Mouse (Mus musculus) inflammation-experienced regulatory T-cells, adult 6 months (primary cell): ENCODE measurements around the gene Gm10842. TPM values are rescaled to one million over a fixed set of nuclear protein-coding genes. Genes with fewer than 3 reads are reported as not detected.
"Not testable (repeated sequence)": the region's sequence is repeated elsewhere in the genome, so short reads cannot be mapped to it uniquely, and the experiment has no call there.

Source experiments
- ATAC-seq: one replicate; pipeline ENCODE4 v1.8.0; 2017
- polyA plus RNA-seq, 3 experiments: library from polyadenylated mRNA; unstranded; fragments of 100-300 nt; shearing (Covaris generic); gene quantifications; one replicate each; pipeline ENCODE4 v1.2.1; 2017

The Gm10842 gene
- not detected for polyA plus RNA-seq

GRCm38 (mm10) chr11:105146593-105146992 lies at the start of gene Gm10842:
Gm10842 (plus strand) TSS chr11:105146893.
- no peak for ATAC-seq

DNA sequence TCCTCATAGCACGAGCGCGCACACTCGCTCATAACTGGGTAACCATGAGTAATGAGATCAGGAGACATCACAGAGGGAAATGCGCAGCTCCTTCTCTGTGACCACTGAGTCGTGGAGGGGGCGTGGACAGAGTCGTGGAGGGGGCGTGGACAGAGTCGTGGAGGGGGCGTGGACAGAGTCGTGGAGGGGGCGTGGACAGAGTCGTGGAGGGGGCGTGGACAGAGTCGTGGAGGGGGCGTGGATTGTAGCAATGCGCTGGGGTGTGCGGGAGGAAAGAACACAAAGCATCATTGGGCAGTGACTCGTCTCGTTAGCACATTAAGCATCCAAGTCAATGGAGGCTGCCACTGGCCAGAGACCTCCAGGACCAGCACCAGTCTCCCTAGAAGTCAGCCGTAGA lies 34.2 kb upstream of the Gm10842 start:
- ATAC-seq, result not testable (repeated sequence)

DNA sequence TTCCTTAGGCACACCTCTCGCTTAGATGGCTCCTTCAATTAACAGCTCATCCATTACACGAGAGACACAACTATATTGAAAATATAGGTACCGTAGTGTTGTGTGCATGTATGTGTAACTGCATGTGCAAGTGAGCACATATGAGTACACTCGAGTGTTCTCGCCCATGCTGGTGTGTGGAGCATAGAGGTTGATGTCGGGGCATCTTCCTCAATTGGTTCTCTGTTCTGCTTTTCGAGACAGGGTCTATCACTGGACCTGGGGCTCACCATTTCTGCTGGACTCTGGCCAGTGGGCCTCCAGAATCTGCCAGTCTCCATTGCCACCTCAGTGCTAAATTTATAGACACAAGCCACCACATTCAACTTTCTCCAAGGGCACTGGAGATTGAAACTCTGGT lies 28.9 kb upstream of the Gm10842 start:
- ATAC-seq, result no peak

- no peak for ATAC-seq
These were observed 26.1 kb upstream of the Gm10842 start for GRCm38 (mm10) chr11:105120551-105121061.

- not testable (repeated sequence) for ATAC-seq
These were observed 24.9 kb upstream of the Gm10842 start for GRCm38 (mm10) chr11:105121792-105122191.

DNA sequence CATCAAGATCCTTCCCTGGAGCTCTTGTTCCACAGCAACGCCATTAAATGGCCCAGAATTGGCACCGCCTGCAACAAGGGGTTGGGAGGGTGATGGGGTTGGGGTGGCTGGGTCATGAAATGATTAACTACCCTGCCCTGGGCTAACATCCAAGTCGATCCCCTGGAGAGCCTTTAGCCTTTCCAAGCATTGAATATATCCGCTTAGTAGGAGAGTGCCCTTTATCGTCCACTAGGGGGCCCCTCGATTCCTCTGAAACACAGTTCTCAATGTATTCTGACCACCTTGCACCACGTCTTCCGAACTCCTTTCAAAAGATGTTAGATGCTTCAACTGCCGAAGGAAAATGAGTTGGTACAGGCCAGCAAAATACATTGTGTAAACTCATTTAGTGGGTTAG lies 22.7 kb upstream of the Gm10842 start:
- ATAC-seq, result no peak

DNA sequence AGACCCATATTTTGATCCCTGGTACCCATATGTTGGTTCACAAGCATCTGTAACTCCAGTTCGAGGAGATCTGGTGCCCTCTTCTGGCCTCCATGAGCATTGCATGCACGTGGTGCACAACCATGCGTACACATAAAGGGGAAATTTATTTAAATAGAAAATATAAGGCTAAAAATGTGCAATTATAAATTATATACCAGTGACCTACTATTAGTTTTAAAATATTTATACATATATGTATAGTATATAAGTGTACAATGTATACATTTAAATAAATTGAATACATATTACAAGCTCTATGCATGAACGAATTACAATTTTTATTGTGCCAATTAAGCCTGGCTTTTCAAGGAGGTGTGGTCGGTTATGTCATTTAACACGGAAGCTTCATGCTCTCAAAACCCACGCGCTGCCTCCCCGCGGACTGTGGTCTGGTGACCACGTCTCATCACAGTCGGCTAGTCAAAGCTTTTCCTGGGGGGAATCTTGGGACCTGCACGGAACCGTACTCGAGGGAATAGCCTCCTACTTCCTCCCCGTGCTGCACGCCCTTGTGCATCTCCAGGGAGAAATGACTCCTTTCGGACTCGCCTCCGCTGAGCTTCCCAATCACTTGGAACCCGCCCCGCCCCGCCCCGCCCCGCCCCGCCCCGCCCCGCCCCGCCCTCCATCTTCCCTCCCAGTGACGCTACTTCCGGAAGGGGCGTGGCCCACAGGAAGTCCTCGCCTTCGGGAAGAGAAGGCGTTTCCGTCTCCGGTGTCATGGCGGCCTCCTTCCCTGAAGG lies 20.8 kb upstream of the Gm10842 start, which contains the start of gene Mettl2:
TSS of gene Mettl2 (plus strand) at position 691 of the 785 bp plus-strand sequence.
- peak; percentile 86 for ATAC-seq

GRCm38 (mm10) chr11:105126520-105127029 lies 20.1 kb upstream of the Gm10842 start:
- ATAC-seq, result peak; percentile 20

GRCm38 (mm10) chr11:105135692-105136091 lies 11.0 kb upstream of the Gm10842 start:
- no peak for ATAC-seq

- ATAC-seq, result not testable (repeated sequence)
These were observed 9.4 kb upstream of the Gm10842 start for GRCm38 (mm10) chr11:105137255-105137654.

GRCm38 (mm10) chr11:105140512-105140911 lies 6.2 kb upstream of the Gm10842 start:
- ATAC-seq, result not testable (repeated sequence)

DNA sequence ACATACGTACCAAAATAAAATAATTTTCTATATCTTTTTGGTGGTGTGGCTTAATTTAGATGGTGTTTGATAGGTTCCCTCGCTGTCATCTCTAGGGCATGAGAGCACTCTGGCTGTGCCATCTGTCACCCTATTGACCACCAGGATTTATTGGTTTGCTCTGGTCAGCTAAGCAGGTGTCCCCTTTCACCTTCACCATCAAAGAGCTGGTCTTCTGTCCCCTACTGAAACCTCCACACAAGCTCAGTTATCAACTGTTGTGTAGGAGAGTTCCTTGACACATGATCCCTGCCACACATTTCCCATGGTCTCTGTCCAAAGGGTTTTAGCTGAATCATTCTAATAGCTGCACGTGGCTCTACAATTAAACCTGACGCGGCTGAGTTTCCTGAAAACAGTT lies 5.6 kb upstream of the Gm10842 start:
- no peak for ATAC-seq

DNA sequence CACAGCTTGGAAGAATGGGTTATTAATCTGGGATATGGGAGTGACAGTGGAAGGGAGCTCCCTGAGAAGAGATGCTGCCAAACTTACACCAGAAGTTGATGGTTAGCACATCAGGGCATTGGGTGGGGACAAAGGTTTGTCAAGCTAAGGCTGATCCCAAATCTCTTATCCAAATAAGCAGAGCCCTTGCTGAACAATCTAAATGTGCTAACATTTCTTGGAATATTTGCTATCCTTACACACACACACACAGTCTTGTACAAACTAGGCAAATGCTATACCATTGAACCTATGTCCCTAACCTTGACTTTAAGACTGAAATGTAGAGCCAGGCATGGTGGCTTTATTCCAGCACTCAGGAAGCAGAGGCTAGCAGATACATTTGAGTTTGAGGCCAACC lies 3.1 kb upstream of the Gm10842 start:
- ATAC-seq, result no peak

- ATAC-seq, result no peak
These were observed 2.6 kb upstream of the Gm10842 start for GRCm38 (mm10) chr11:105144084-105144483.

DNA sequence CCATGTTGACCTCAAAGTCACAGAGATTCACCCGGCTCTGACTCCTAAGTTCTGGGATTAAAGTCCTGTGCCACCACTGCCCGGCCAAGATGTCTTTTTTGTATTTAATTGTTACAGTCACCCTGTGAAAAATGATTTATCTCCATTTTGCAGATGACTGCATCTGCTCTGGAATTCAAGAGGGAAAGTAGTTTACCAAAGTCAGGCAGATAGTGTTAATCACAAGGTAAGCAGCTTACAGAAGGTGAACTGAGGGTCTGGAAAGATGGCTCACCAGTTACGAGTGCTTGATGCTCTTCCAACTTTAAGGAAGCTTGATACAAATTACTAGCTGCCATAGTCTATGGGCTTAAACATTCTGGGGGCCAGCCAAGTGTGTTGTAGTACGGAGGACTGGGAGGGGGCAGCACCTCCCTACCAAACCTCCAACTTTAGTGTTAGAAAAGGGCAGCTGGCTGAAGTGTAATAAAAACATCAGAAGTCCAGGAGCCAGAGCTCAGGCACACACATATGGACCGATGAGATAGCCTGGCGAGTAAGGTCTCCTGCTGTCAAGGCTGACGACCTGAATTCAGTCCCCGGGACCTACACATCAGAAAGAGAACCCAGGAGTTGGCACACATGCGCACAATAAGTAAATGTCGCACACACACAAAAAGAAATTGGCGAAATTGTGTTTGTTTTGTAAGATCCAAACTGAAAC lies 2.0 kb upstream of the Gm10842 start:
- ATAC-seq, result no peak

GRCm38 (mm10) chr11:105145211-105145610 lies 1.5 kb upstream of the Gm10842 start:
- ATAC-seq, result no peak

DNA sequence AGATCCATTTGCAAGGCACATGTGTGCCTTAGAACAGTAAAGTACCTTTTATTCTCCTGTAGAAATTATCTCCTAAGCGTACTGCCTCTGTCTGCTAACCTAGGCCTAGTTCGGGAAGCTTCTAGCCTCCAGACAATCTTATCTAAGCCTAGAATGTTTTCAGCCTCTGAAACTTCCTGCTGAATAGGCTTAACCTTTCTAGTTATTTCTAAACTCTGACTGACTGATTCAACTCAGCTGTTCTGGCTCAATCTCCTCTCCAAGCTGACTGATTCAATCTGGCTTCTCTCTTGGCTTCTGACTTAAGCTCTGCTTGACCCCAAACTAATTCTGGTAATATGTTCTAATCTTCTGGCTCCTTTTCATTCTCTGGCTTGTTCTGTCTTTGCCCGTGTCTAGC lies 2.7 kb downstream of the Gm10842 start:
- no peak for ATAC-seq

DNA sequence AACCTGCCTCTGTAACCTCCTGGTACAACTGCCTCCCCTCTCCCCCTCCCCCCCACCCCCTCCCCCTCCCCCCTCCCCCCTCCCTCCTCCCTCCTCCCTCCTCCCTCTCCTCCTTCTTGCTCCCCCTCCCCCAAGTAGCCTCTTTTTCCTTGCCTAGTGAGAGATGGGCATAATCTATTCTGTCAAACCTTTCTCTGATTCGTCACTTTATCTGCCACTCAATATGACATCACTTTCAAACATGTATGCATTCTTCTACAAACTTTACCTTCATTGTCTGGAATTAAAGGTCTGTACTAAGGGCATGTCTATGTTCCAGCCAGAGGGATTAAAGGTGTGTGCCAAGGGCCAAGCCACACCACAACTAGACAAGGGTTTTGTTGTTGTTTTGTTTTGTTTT lies 3.1 kb downstream of the Gm10842 start:
- no peak for ATAC-seq

GRCm38 (mm10) chr11:105150691-105151090 lies 4.0 kb downstream of the Gm10842 start:
- ATAC-seq, result no peak

DNA sequence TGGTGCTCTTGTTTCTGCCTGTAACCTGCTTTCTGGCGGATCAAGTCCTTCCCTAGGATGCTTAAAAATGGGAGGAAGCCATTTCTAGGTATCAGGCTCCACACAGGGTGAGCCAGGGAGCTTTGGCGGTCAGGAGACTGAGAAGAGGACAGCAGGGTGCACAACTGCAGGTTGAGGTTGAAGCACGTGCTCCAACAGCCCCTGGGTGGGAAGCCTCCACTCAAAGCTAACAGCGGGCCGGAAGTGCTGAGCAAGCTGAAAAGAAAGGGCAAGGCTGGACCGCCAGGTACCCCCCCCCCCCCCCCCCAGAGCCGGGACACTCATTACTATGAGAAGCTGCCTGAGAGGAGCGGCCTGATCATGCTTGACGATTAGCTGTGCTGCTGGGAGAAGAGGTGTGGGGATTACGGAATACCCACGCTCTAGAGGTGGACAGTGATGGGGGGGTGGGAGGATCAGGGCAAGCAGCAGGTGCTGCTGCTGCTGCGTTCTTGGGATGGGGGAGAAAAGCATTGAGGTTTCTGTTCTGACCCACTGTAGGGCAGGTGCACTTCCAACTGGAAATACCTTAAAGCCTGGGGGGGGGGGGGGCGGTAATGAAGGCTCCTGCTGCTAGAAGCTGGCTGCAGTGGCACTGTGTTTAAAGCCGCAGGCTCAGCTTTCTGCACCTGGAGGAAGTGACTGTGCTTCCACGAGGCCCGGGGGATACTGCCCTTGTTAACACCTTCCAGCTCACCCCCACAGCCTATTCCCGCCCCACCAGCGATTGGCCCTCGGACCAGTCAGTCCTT lies 4.7 kb downstream of the Gm10842 start:
- peak; percentile 28 for ATAC-seq

DNA sequence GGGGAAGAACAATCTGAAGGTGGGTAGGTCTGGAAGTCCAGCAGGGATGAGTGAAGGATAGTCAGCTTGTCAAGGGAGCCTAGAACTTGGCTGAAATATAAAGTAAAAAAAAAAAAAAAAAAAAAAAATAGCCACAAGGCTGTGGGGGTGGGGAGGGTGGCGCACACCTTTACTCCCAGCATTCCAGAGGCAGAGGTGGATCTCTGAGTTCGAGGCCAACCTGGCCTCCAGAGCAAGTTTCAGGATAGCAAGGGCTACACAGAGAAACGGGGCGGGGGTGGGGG lies 5.3 kb downstream of the Gm10842 start:
- no peak for ATAC-seq

DNA sequence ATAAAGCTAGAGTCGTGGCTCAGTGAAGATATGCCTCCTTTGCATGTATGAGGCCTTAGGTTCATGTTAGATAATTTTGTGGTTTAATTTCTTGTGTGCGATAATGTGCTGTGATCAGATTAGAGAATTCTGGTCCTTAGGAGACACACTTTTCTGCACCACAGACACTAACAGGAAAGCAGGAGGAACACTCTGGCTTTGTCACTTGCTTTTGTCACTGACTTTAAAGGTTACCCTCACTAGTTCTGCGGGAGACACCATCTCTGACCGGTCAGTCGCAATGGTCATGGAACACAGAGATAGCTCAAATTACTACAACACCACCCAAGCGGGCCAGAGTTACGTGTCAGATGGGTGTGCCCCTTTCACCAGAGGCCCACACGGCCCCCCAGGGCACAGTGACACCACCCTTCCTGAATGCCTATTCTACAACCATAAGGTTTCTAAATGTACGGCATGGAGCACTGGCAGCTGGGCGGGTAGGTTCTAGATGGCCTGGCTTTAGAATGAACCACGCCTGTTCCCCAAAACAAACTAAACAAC lies 5.7 kb downstream of the Gm10842 start:
- ATAC-seq, result no peak
